Mouse (Mus musculus) liver, adult 2 months (tissue): ENCODE results near the gene Amfr.

Experiments
- CTCF ChIP-seq: fragments of 200-500 bp; IDR thresholded peaks from 2 replicates; pipeline ENCODE4 v1.5.1; 2011; ENCODE audit warnings: low read depth, low read length, control low read depth
- POLR2A ChIP-seq: fragments of 200-500 bp; IDR thresholded peaks from 2 replicates; pipeline ENCODE4 v1.6.1; 2011; ENCODE audit warnings: low read length, control low read depth; ENCODE audit not compliant: insufficient read depth; ENCODE audit errors: extremely low read depth

- no peak for TF ChIP-seq CTCF
- TF ChIP-seq POLR2A = no peak
Observed at GRCm38 (mm10) chr8:94004139-94004538, 8.5 kb downstream of the Amfr start.
